Mouse (Mus musculus): ENCODE data around the gene Vmn1r191. TPM values are rescaled to one million over a fixed set of nuclear protein-coding genes. Genes with fewer than 3 reads are reported as not detected.
"Not testable (repeated sequence)": the region's sequence is repeated elsewhere in the genome, so short reads cannot be mapped to it uniquely, and the experiment has no call there.

The Vmn1r191 gene
- total RNA-seq (2014; fragmentation: Nextera tagmentation) (not detected in 2 replicates), total RNA-seq (2017) (not detected in 2 replicates)

GRCm38 (mm10) chr13:22183869-22184268 lies at the start of gene Vmn1r191:
Vmn1r191 (minus strand) TSS chr13:22183969.
- no peak for ATAC-seq (replicated peaks; ENCODE audit: poor library complexity, severe bottlenecking)

DNA sequence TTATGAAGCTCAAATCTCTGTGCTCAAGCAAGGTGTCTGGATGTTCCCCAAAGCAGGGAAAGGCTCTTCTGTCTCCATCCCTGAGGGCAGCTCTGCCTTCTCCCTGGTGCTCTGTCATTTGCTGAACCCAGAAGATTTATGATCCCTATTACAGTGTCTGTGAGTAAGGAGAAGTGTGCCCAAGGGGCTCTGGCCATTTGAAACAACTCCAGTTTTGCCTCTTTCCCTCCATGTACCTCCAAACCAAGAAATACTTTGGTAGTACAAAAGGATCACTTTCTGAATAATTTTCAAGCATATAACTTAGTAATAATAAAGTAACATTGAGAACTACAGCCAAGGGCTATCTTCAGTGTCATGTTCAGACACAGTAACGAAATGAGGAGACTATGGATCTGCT lies 39.3 kb upstream of the Vmn1r191 start, which contains the start of gene Vmn1r193:
Gene Vmn1r193, minus strand, starts transcription at position 101 of the 400 bp plus-strand sequence.
- not testable (repeated sequence) for ATAC-seq (replicated peaks; ENCODE audit: poor library complexity, severe bottlenecking)

- not testable (repeated sequence) for ATAC-seq (replicated peaks; ENCODE audit: poor library complexity, severe bottlenecking)
Observed at GRCm38 (mm10) chr13:22192756-22193155, 9.0 kb upstream of the Vmn1r191 start.

DNA sequence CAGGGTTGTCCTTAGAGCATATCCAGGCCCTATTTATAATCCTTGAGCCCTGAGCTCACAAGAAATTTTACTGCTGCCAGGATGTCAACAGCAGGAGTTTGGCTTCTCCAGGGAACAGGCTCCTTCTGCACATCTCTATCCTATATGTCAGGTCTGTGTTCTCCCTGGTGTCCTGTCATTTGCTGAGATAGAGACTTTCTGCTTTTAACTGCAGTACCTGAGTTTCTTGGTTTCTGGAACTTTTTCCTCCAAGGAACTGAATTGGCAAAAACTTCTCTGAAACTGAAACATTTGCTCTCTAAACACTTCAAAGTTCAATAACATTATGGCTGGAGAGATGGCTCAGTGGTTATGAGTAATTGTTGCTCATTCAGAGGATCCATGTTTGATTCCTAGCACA lies 7.3 kb upstream of the Vmn1r191 start, which contains the start of gene Vmn1r192:
Gene Vmn1r192, minus strand, starts transcription at position 101 of the 400 bp plus-strand sequence.
- no peak for ATAC-seq (replicated peaks; ENCODE audit: poor library complexity, severe bottlenecking)

DNA sequence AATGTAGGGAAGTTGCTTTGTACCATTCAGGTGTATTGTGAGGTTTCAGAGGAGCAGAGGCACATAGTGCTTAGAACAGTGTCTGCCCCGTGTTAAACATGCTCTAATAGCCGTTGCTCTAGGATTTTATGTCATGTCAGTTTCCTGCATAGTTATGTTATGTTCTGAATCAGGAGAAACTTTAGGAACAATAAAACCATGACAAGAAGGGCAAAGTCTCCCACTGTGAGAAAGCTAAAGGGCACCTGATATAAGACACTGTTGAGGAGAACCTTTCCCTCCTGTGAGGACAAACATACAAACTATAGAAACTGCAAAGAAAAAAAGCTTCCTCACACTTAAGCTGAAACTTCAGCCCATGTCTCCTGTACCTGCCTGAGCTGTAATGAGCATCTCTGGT lies 6.6 kb upstream of the Vmn1r191 start:
- no peak for ATAC-seq (replicated peaks; ENCODE audit: poor library complexity, severe bottlenecking)

GRCm38 (mm10) chr13:22189313-22189712 lies 5.5 kb upstream of the Vmn1r191 start:
- ATAC-seq (replicated peaks; ENCODE audit: poor library complexity, severe bottlenecking): no peak

DNA sequence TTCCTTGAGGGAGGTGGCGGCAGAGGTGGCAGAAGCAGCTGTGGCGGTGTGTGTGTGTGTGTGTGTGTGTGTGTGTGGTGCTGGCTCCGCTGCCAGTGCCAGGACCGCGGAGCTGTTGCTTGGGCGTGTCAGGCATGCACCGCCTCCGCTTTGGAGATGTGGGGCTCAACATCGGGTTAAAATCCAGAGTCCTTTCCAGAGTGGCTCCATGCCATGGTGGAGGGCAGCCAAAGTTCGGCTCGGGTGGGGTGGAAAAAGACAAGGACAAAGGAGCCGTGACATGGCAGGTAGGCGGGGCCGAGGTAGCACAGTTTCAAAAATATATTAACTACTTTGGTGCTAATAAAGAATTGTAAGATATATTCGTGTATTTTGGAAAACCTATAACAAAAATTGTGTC lies 15.4 kb downstream of the Vmn1r191 start:
- no peak for ATAC-seq (replicated peaks; ENCODE audit: poor library complexity, severe bottlenecking)

DNA sequence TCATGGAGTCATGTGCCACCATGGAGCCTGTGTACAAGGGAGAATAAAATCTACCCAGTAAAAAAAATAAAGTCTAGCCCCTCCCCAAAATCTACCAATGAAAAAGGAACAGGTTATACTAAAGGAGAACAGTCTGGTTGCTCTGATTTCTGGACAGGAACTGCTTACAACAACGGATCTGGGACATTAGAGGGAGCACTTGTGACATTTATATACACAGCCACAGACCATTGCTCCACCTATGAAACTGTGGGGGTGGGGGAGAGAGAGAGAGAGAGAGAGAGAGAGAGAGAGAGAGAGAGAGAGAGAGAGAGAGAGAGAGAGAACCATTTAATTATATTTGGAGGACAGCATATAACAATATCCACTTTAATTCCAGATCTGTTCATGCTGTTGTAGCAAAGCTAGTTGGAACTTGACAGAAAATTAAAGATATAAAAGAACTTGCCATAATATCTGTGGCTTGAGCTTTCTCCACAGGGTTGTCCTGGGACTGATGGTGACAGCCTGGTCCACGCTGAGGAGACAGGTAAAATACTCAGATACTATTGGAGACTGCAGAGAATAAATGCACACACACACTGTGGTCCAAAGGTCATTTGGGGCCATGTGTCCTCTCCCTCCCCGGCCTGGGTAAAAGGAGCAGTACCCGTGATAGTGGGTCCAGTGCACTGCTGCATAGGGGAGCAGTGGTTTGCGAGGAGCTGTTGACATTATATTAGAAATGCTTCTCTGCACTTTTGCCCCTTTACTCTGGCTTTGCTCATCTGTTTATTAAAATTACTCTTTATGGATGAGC lies 47.1 kb downstream of the Vmn1r191 start:
- not testable (repeated sequence) for ATAC-seq (replicated peaks; ENCODE audit: poor library complexity, severe bottlenecking)

Other genes starting within 250 kb of the Vmn1r191 start
- 13.3 and 15.7 TPM in 2 replicates for gene Zfp184, start 238.9 kb downstream of the Vmn1r191 start, total RNA-seq (2014; fragmentation: Nextera tagmentation)
- 13.3 and 16.3 TPM in 2 replicates for gene Zfp184, start 238.9 kb downstream of the Vmn1r191 start, total RNA-seq (2017)
- not detected in 2 replicates for gene Pom121l2, start 202.8 kb downstream of the Vmn1r191 start, total RNA-seq (2014; fragmentation: Nextera tagmentation)
- not detected in 2 replicates for gene Pom121l2, start 202.8 kb downstream of the Vmn1r191 start, total RNA-seq (2017)
- 12.8 and 15.1 TPM in 2 replicates for gene Prss16, start 174.2 kb downstream of the Vmn1r191 start, total RNA-seq (2014; fragmentation: Nextera tagmentation)
- 8.3 and 9.1 TPM in 2 replicates for gene Prss16, start 174.2 kb downstream of the Vmn1r191 start, total RNA-seq (2017)
- gene Hist1h2ah, start 148.4 kb downstream of the Vmn1r191 start, total RNA-seq (2014; fragmentation: Nextera tagmentation): 13.4 TPM in 1 of 2 replicates, not detected in the other
- gene Hist1h2ah, start 148.4 kb downstream of the Vmn1r191 start, total RNA-seq (2017): 1,444 and 2,588 TPM in 2 replicates
- gene Hist1h2bk, start 148.1 kb downstream of the Vmn1r191 start, total RNA-seq (2014; fragmentation: Nextera tagmentation): 9.6 and 80.5 TPM in 2 replicates
- gene Hist1h2bk, start 148.1 kb downstream of the Vmn1r191 start, total RNA-seq (2017): 2,021 and 2,596 TPM in 2 replicates
- gene Hist1h4i, start 142.6 kb downstream of the Vmn1r191 start, total RNA-seq (2014; fragmentation: Nextera tagmentation): 56.3 and 74.3 TPM in 2 replicates
- gene Hist1h4i, start 142.6 kb downstream of the Vmn1r191 start, total RNA-seq (2017): 87.0 TPM in 2 replicates
- 2.7 and 32.2 TPM in 2 replicates for gene Hist1h2ag, start 141.0 kb downstream of the Vmn1r191 start, total RNA-seq (2014; fragmentation: Nextera tagmentation)
- 1,459 and 1,590 TPM in 2 replicates for gene Hist1h2ag, start 141.0 kb downstream of the Vmn1r191 start, total RNA-seq (2017)
- gene Hist1h2bj, start 140.8 kb downstream of the Vmn1r191 start, total RNA-seq (2014; fragmentation: Nextera tagmentation): 83.1 and 134 TPM in 2 replicates
- gene Hist1h2bj, start 140.8 kb downstream of the Vmn1r191 start, total RNA-seq (2017): 859 and 990 TPM in 2 replicates
- not detected in 2 replicates for gene Vmn1r188, start 99.5 kb downstream of the Vmn1r191 start, total RNA-seq (2014; fragmentation: Nextera tagmentation)
- not detected in 2 replicates for gene Vmn1r188, start 99.5 kb downstream of the Vmn1r191 start, total RNA-seq (2017)
- gene Vmn1r189, start 78.1 kb downstream of the Vmn1r191 start, total RNA-seq (2014; fragmentation: Nextera tagmentation): not detected in 2 replicates
- not detected in 2 replicates for gene Vmn1r189, start 78.1 kb downstream of the Vmn1r191 start, total RNA-seq (2017)
- not detected in 2 replicates for gene Vmn1r192, start 7.2 kb upstream of the Vmn1r191 start, total RNA-seq (2014; fragmentation: Nextera tagmentation)
- not detected in 2 replicates for gene Vmn1r192, start 7.2 kb upstream of the Vmn1r191 start, total RNA-seq (2017)
- gene Vmn1r193, start 39.2 kb upstream of the Vmn1r191 start, total RNA-seq (2014; fragmentation: Nextera tagmentation): not detected in 2 replicates
- not detected in 2 replicates for gene Vmn1r193, start 39.2 kb upstream of the Vmn1r191 start, total RNA-seq (2017)
- gene Vmn1r194, start 60.2 kb upstream of the Vmn1r191 start, total RNA-seq (2014; fragmentation: Nextera tagmentation): not detected in 2 replicates
- not detected in 2 replicates for gene Vmn1r194, start 60.2 kb upstream of the Vmn1r191 start, total RNA-seq (2017)
- not detected in 2 replicates for gene Vmn1r195, start 86.6 kb upstream of the Vmn1r191 start, total RNA-seq (2014; fragmentation: Nextera tagmentation)
- gene Vmn1r195, start 86.6 kb upstream of the Vmn1r191 start, total RNA-seq (2017): not detected in 2 replicates
- gene Vmn1r196, start 106.0 kb upstream of the Vmn1r191 start, total RNA-seq (2014; fragmentation: Nextera tagmentation): not detected in 2 replicates
- gene Vmn1r196, start 106.0 kb upstream of the Vmn1r191 start, total RNA-seq (2017): not detected in 2 replicates
- gene Vmn1r197, start 140.6 kb upstream of the Vmn1r191 start, total RNA-seq (2014; fragmentation: Nextera tagmentation): not detected in 2 replicates
- gene Vmn1r197, start 140.6 kb upstream of the Vmn1r191 start, total RNA-seq (2017): not detected in 2 replicates
- gene Vmn1r198, start 166.4 kb upstream of the Vmn1r191 start, total RNA-seq (2014; fragmentation: Nextera tagmentation): not detected in 2 replicates
- gene Vmn1r198, start 166.4 kb upstream of the Vmn1r191 start, total RNA-seq (2017): not detected in 2 replicates
- gene Vmn1r199, start 195.8 kb upstream of the Vmn1r191 start, total RNA-seq (2014; fragmentation: Nextera tagmentation): not detected in 2 replicates
- 0.17 TPM in 1 of 2 replicates, not detected in the other for gene Vmn1r199, start 195.8 kb upstream of the Vmn1r191 start, total RNA-seq (2017)
- not detected in 2 replicates for gene Vmn1r200, start 206.4 kb upstream of the Vmn1r191 start, total RNA-seq (2014; fragmentation: Nextera tagmentation)
- not detected in 2 replicates for gene Vmn1r200, start 206.4 kb upstream of the Vmn1r191 start, total RNA-seq (2017)